Mouse (Mus musculus) lung, postnatal 10 days (tissue): Measurements from ENCODE around the gene Lgsn.

Experiments
- DNase-seq: peaks from one replicate; pipeline ENCODE4 v3.0.0; 2021

The Lgsn gene

DNA sequence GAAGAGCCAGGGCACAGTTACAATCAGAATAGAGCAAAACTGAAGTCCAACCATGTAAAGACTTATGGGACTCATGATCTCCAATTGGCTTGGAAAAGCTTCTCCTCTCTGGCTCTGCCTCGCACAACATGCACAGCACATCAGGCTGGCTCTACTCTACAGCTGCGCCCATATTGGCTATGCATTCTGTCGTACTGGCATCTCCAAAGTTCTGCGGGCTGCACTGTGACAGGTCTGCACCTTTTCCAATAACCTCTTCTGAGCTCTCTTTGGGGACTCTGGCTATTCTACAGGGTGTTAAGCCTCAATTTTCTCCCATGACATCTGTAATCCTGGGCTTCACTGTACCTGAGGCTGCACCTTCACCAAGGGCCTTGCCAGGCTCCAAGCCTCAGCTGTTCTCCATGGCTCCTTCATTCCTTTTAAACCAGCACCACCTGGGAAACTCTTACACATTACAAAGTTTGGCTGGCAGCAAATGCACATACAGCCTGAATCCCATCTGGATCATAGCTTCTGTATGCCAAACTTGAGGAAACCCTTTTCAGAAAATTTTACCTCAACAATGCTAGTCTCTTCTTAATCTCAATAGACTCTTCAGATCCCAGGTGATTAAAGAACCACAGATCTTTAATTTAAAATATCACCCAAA, 44.5 kb downstream of the Lgsn start:
- no peak for DNase-seq

DNA sequence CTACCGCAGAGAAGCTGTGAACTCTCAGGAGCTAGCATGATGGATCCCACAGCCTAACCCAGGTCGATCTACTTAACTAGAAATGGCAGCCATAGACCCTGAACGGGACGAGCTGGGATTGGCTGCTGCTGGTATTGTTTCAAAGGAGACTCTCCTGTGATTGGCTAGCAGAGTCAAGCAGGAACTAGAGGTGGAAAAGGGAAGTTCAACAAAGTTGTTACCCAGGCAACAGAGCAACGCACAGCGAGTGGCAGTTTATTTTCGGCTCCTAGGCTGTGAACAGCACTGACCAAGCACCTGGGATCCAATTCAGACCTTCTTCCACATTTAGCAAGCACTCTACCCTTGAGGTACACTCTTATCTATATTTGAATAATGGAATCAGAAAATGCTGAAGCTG, 46.4 kb downstream of the Lgsn start, which contains the start of the genes 4931428L18Rik and Pih1d3:
Gene 4931428L18Rik (minus strand): TSS at position 121 of the 400 bp plus-strand sequence.
Gene Pih1d3 (plus strand): TSS at position 275 of the 400 bp plus-strand sequence.
- no peak for DNase-seq

DNA sequence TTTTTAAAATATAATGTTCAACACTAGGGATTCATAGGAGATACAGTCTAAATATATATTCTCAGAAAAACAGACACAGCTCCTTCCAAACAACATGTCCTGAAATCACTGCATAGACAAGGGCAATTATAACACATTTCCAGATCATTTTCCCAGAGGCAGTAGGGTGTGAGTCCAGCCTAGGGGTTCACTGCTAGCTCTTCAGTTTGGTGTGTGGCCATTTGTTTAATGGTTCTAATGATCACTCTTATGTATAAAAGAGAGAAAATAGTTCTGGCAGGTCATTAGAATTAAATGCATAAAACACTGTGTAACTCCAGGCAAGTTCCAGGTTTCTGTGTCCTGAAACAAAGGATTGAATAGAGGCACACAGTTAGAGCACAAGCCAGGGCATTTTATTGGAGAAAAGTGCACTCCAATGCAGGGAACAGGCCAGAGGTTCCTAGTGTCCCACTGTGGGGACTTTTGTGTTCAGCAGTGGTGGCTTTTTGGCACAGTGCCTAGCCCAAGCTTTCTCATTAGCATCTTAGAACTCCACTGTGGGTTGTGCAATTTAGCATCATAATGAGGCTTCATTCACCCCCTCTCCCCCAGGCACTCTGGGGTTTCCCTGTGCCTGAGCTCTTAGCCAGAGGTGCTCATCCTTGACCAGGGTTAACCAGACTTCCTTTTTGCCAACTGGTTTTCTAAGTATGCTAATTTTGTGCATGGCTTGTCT, 57.3 kb downstream of the Lgsn start:
- DNase-seq = no peak
